Mouse (Mus musculus): ENCODE results near the gene Ext2. TPM values are rescaled to one million over a fixed set of nuclear protein-coding genes. Genes with fewer than 3 reads are reported as not detected.

Ext2 gene
- polyA plus RNA-seq, 1 experiment = 78.9 TPM

GRCm38 (mm10) chr2:93682601-93683202, 139.7 kb downstream of the Ext2 start:
- no peak overlapping the region for H3K4me2 ChIP-seq (ENCODE audit: low read depth)
- no peak overlapping the region for H3K4me3 ChIP-seq
- H3K79me2 ChIP-seq (ENCODE audit: control insufficient read depth, insufficient read depth) = no peaks in the 10 kb centered on the region
- H3ac ChIP-seq (ENCODE audit: control insufficient read depth, insufficient read length) = no peak overlapping the region
- no peak for TF ChIP-seq CEBPB (IDR thresholded peaks at IDR 0.05; ENCODE audit: insufficient read depth, poor library complexity, severe bottlenecking)
- no peak for TF ChIP-seq REST (IDR thresholded peaks at IDR 0.05; ENCODE audit: insufficient read depth, insufficient read length)
- no peak for TF ChIP-seq MAX (IDR thresholded peaks at IDR 0.05; ENCODE audit: low read depth)
- TF ChIP-seq USF1 (IDR thresholded peaks at IDR 0.05; ENCODE audit: low read depth) = no peak
- TF ChIP-seq SRF (IDR thresholded peaks at IDR 0.05; ENCODE audit: control insufficient read depth, insufficient read length, low read depth) = no peak
- TF ChIP-seq TCF12 (IDR thresholded peaks at IDR 0.05; ENCODE audit: insufficient read depth, poor library complexity, severe bottlenecking) = no peak
- no peak for TF ChIP-seq E2F4 (IDR thresholded peaks at IDR 0.05; ENCODE audit: insufficient read depth)
- TF ChIP-seq POLR2AphosphoS2 (IDR thresholded peaks at IDR 0.05; ENCODE audit: insufficient read length, low read depth) = no peak
- no peak for TF ChIP-seq TCF3 (IDR thresholded peaks at IDR 0.05; ENCODE audit: insufficient read length, low read depth)
- no peaks in the 10 kb centered on the region for H3K36me3 ChIP-seq (ENCODE audit: control insufficient read depth, insufficient read depth)
- peaks cover 60% of the 10 kb centered on the region for H3K27me3 ChIP-seq (ENCODE audit: control insufficient read depth, insufficient read depth, insufficient read length)

- Histone ChIP-seq H3K4me3 (no peak overlapping the region), H3ac (ENCODE audit: control insufficient read depth, insufficient read length) (no peak overlapping the region), H3K36me3 (ENCODE audit: control insufficient read depth, insufficient read depth) (no peaks in the 10 kb centered on the region), H3K4me2 (ENCODE audit: low read depth) (no peak overlapping the region), H3K27me3 (ENCODE audit: control insufficient read depth, insufficient read depth, insufficient read length) (peaks cover 70% of the 10 kb centered on the region), H3K79me2 (ENCODE audit: control insufficient read depth, insufficient read depth) (no peaks in the 10 kb centered on the region)
- no peak for TF ChIP-seq POLR2AphosphoS2 (IDR thresholded peaks at IDR 0.05; ENCODE audit: insufficient read length, low read depth)
- no peak for TF ChIP-seq E2F4 (IDR thresholded peaks at IDR 0.05; ENCODE audit: insufficient read depth)
- no peak for TF ChIP-seq SRF (IDR thresholded peaks at IDR 0.05; ENCODE audit: control insufficient read depth, insufficient read length, low read depth)
- TF ChIP-seq TCF3 (IDR thresholded peaks at IDR 0.05; ENCODE audit: insufficient read length, low read depth) = no peak
- no peak for TF ChIP-seq CEBPB (IDR thresholded peaks at IDR 0.05; ENCODE audit: insufficient read depth, poor library complexity, severe bottlenecking)
- no peak for TF ChIP-seq TCF12 (IDR thresholded peaks at IDR 0.05; ENCODE audit: insufficient read depth, poor library complexity, severe bottlenecking)
- no peak for TF ChIP-seq MAX (IDR thresholded peaks at IDR 0.05; ENCODE audit: low read depth)
Observed at GRCm38 (mm10) chr2:93681321-93681720, 141.0 kb downstream of the Ext2 start.

- H3K36me3 ChIP-seq (ENCODE audit: control insufficient read depth, insufficient read depth) = no peaks in the 10 kb centered on the region
- H3K4me2 ChIP-seq (ENCODE audit: low read depth) = no peak overlapping the region
- no peak overlapping the region for H3ac ChIP-seq (ENCODE audit: control insufficient read depth, insufficient read length)
- H3K79me2 ChIP-seq (ENCODE audit: control insufficient read depth, insufficient read depth) = no peaks in the 10 kb centered on the region
- no peak overlapping the region for H3K4me3 ChIP-seq
- TF ChIP-seq MYOG (IDR thresholded peaks at IDR 0.05; ENCODE audit: control insufficient read depth in 1 of 3, insufficient read depth in 1 of 3, insufficient read length in 2 of 3, low read depth in 2 of 3) = no peak
- no peak for TF ChIP-seq TCF3 (IDR thresholded peaks at IDR 0.05; ENCODE audit: insufficient read length, low read depth)
- TF ChIP-seq POLR2A (IDR thresholded peaks at IDR 0.05; ENCODE audit: insufficient read length, low read depth) = no peak
- TF ChIP-seq POLR2AphosphoS2 (IDR thresholded peaks at IDR 0.05; ENCODE audit: insufficient read length, low read depth) = no peak
- no peak for TF ChIP-seq REST (IDR thresholded peaks at IDR 0.05; ENCODE audit: insufficient read depth, insufficient read length)
- TF ChIP-seq SRF (IDR thresholded peaks at IDR 0.05; ENCODE audit: control insufficient read depth, insufficient read length, low read depth) = no peak
- no peak for TF ChIP-seq CEBPB (IDR thresholded peaks at IDR 0.05; ENCODE audit: insufficient read depth, poor library complexity, severe bottlenecking)
- no peak for TF ChIP-seq USF1 (IDR thresholded peaks at IDR 0.05; ENCODE audit: low read depth)
- TF ChIP-seq MYOD1 (IDR thresholded peaks at IDR 0.05; ENCODE audit: control insufficient read depth in 1 of 3, insufficient read length in 2 of 3, low read depth in 2 of 3) = no peak
- no peak for TF ChIP-seq E2F4 (IDR thresholded peaks at IDR 0.05; ENCODE audit: insufficient read depth)
- no peak for TF ChIP-seq MAX (IDR thresholded peaks at IDR 0.05; ENCODE audit: low read depth)
- peaks cover 62% of the 10 kb centered on the region for H3K27me3 ChIP-seq (ENCODE audit: control insufficient read depth, insufficient read depth, insufficient read length)
Observed at GRCm38 (mm10) chr2:93677231-93677630, 145.1 kb downstream of the Ext2 start.

GRCm38 (mm10) chr2:93671573-93672184, 150.7 kb downstream of the Ext2 start:
- peaks cover 23% of the 10 kb centered on the region for H3K27me3 ChIP-seq (ENCODE audit: control insufficient read depth, insufficient read depth, insufficient read length)
- no peaks in the 10 kb centered on the region for H3K36me3 ChIP-seq (ENCODE audit: control insufficient read depth, insufficient read depth)
- TF ChIP-seq E2F4 (IDR thresholded peaks at IDR 0.05; ENCODE audit: insufficient read depth) (no peak), MYOG (IDR thresholded peaks at IDR 0.05; ENCODE audit: control insufficient read depth in 1 of 3, insufficient read depth in 1 of 3, insufficient read length in 2 of 3, low read depth in 2 of 3) (peak in 1 of 3 experiments; percentile 6)
- no peak overlapping the region for H3K4me3 ChIP-seq
- no peaks in the 10 kb centered on the region for H3K79me2 ChIP-seq (ENCODE audit: control insufficient read depth, insufficient read depth)
- H3ac ChIP-seq (ENCODE audit: control insufficient read depth, insufficient read length) = no peak overlapping the region
- no peak overlapping the region for H3K4me2 ChIP-seq (ENCODE audit: low read depth)

GRCm38 (mm10) chr2:93666146-93666858, 156.1 kb downstream of the Ext2 start:
- Histone ChIP-seq H3K4me2 (ENCODE audit: low read depth) (no peak overlapping the region), H3K79me2 (ENCODE audit: control insufficient read depth, insufficient read depth) (no peaks in the 10 kb centered on the region), H3K36me3 (ENCODE audit: control insufficient read depth, insufficient read depth) (no peaks in the 10 kb centered on the region), H3ac (ENCODE audit: control insufficient read depth, insufficient read length) (no peak overlapping the region), H3K27me3 (ENCODE audit: control insufficient read depth, insufficient read depth, insufficient read length) (peaks cover 8% of the 10 kb centered on the region), H3K4me3 (no peak overlapping the region)
- TF ChIP-seq REST (IDR thresholded peaks at IDR 0.05; ENCODE audit: insufficient read depth, insufficient read length) (no peak), MAX (IDR thresholded peaks at IDR 0.05; ENCODE audit: low read depth) (no peak), TCF12 (IDR thresholded peaks at IDR 0.05; ENCODE audit: insufficient read depth, poor library complexity, severe bottlenecking) (no peak), CEBPB (IDR thresholded peaks at IDR 0.05; ENCODE audit: insufficient read depth, poor library complexity, severe bottlenecking) (no peak), SRF (IDR thresholded peaks at IDR 0.05; ENCODE audit: control insufficient read depth, insufficient read length, low read depth) (no peak), POLR2AphosphoS2 (IDR thresholded peaks at IDR 0.05; ENCODE audit: insufficient read length, low read depth) (no peak), MYOD1 (IDR thresholded peaks at IDR 0.05; ENCODE audit: control insufficient read depth in 1 of 3, insufficient read length in 2 of 3, low read depth in 2 of 3) (no peak)

All from myocyte (in vitro differentiated cells).